Mouse (Mus musculus) kidney, adult 18-20 months (tissue): Measurements from ENCODE around the gene Gm27021.

ENCODE experiments used
- DNase-seq: peaks from one replicate; pipeline ENCODE4 v3.0.0; 2021

Gm27021 gene

GRCm38 (mm10) chr8:120595963-120596362, 71.9 kb downstream of the Gm27021 start:
- DNase-seq: peak; percentile 60

GRCm38 (mm10) chr8:120594571-120594970, 73.3 kb downstream of the Gm27021 start:
- DNase-seq: no peak

- DNase-seq: no peak
These were observed 76.1 kb downstream of the Gm27021 start for GRCm38 (mm10) chr8:120591587-120592292.

GRCm38 (mm10) chr8:120589921-120590320, 78.0 kb downstream of the Gm27021 start:
- DNase-seq: peak; percentile 22

GRCm38 (mm10) chr8:120588908-120589771, 78.7 kb downstream of the Gm27021 start, which contains the start of gene Gins2:
Gins2 (minus strand) TSS chr8:120589304.
- DNase-seq: peak; percentile 100

- no peak for DNase-seq
These were observed 82.4 kb downstream of the Gm27021 start for GRCm38 (mm10) chr8:120585521-120585920.

GRCm38 (mm10) chr8:120581811-120582210, 86.1 kb downstream of the Gm27021 start:
- DNase-seq: no peak

- no peak for DNase-seq
These were observed 86.5 kb downstream of the Gm27021 start for GRCm38 (mm10) chr8:120581329-120581728.

GRCm38 (mm10) chr8:120580336-120581000, 87.4 kb downstream of the Gm27021 start:
- DNase-seq: no peak

GRCm38 (mm10) chr8:120577821-120578220, 90.1 kb downstream of the Gm27021 start:
- no peak for DNase-seq

- peak; percentile 75 for DNase-seq
These were observed 92.1 kb downstream of the Gm27021 start for GRCm38 (mm10) chr8:120575801-120576200.

- DNase-seq: peak; percentile 37
These were observed 92.9 kb downstream of the Gm27021 start for GRCm38 (mm10) chr8:120574941-120575340.

GRCm38 (mm10) chr8:120573866-120574265, 94.0 kb downstream of the Gm27021 start:
- no peak for DNase-seq

GRCm38 (mm10) chr8:120572534-120572933, 95.3 kb downstream of the Gm27021 start:
- no peak for DNase-seq

- DNase-seq: no peak
These were observed 96.3 kb downstream of the Gm27021 start for GRCm38 (mm10) chr8:120571561-120571960.

- peak; percentile 82 for DNase-seq
These were observed 97.8 kb downstream of the Gm27021 start for GRCm38 (mm10) chr8:120569939-120570715.

- DNase-seq: no peak
These were observed 98.8 kb downstream of the Gm27021 start for GRCm38 (mm10) chr8:120569123-120569522.

GRCm38 (mm10) chr8:120568164-120568798, 99.6 kb downstream of the Gm27021 start:
- DNase-seq: no peak

- no peak for DNase-seq
These were observed 100.1 kb downstream of the Gm27021 start for GRCm38 (mm10) chr8:120567731-120568130.

- DNase-seq: no peak
These were observed 101.2 kb downstream of the Gm27021 start for GRCm38 (mm10) chr8:120566681-120567080.

- no peak for DNase-seq
These were observed 102.6 kb downstream of the Gm27021 start for GRCm38 (mm10) chr8:120565151-120565711.
